Mouse (Mus musculus) B cell, adult 67 days (primary cell): Measurements from ENCODE around the gene Slc6a21. TPM values are rescaled to one million over a fixed set of nuclear protein-coding genes. Genes with fewer than 3 reads are reported as not detected.

Experiments used
- total RNA-seq, 2 experiments: library from RNA; stranded (reverse); gene quantifications; 4 replicates each; pipeline ENCODE4 v1.2.4; 2023

The Slc6a21 gene
- total RNA-seq, result 1 to 10 TPM; 1.1 to 1.9 TPM

DNA sequence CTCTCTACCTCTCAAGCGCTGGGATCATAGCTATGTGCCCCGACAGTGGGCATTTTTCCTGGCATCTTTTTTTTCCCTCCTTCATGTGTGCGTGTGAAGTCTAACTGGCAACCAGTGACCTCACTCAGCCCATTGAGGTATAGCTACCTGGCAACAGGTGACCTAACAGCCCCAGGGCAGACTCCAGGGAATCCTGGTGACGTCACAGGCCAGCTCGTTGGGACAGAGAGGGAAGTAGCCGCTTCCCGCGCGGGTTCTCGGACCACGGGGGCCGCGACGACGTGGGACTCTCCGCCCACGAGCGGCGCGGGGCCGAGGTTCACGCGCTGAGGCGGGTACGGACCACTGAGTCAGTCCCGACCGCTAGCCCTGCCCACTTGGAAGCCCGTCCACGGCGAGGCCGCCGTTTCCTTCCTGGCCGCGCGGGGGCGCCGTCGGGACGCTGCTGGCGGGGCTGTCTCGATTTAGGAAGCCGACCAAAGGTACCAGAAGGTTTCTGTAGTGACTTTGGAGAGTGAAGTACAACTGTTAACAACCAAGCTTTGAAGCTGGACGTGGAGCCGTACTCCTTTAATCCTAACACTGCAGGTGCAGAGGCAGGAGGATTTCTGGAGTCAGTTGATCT lies at the start of gene Slc6a21:
TSS of gene Slc6a21 (plus strand) at position 378 of the 625 bp plus-strand sequence.

DNA sequence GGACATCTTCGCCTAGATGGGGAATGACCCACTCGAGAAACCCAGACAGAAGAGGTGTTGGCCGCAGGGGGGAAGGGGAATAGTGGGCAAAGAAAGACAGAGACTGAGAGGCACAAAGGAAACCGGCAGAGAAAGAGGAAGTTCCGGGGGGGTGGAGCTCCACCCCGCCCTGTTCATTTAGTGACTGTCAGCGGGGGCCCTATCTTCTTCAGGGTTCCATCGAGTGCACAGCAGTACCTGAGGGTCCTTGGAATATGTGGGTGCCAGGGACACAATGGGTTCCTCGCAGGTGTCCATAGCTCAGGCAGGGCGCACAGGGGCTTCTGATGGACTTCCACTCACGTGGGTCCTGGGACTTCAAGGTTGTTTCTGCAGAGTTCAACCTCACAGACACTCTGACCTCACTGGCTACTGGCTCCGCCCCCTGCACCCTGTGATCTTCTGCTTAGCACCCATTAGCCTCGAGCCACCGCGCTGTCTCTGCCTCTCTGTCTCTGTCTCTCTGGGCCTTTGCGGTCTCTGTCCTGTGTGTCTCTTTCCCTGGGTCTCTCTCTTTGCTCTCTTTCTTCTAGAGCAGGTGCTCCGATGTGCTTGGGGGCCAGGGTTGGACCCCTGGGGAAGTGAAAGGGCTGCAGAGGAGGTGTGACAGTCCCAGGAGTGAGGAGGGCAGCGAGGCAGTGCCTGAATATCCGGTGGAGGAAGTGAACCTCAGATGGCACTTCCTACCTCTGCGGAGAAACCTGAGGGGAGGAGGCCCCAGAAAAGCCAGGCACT lies 38.4 kb upstream of the Slc6a21 start, which contains the start of gene Cd37:
TSS of gene Cd37 (minus strand) at position 393 of the 774 bp plus-strand sequence.

DNA sequence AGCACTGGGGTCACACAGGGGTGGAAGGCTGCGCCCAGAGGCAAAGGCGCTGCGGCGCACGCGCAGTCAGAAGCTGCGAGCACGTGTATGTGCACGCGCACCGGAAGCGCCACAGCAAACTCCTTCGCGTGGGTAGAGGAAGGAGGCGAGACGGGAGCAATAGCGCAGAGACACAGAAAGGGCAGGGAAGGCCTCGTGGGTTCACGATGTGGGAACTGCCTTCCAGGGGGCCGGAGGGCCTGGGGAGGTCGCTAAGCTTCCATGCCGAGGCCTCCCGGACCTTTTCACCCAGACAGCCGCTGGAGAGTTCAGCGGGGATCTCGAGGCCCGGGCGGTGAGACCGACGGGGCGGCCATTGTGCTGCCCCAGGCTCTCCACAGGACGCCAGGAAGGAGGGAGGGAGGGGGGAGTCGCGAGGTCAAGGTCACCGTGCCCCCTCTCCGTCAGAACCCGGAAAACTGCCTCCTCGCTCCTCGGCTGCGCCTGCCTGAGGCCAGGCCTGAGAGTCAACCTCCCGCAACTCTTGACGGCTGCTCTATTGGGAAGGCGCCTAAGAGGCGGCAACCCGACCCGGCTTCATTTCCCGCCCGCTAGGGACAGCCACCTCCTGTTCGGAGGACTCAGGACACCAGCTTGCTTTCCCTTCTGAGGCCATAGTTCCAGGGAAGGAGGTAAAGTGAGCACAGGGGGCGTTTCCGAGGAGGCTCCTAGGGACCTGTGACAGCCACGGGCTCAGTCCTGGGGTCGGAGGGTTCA lies 36.5 kb upstream of the Slc6a21 start, which contains the start of gene Slc6a16:
TSS of gene Slc6a16 (plus strand) at position 453 of the 756 bp plus-strand sequence.

DNA sequence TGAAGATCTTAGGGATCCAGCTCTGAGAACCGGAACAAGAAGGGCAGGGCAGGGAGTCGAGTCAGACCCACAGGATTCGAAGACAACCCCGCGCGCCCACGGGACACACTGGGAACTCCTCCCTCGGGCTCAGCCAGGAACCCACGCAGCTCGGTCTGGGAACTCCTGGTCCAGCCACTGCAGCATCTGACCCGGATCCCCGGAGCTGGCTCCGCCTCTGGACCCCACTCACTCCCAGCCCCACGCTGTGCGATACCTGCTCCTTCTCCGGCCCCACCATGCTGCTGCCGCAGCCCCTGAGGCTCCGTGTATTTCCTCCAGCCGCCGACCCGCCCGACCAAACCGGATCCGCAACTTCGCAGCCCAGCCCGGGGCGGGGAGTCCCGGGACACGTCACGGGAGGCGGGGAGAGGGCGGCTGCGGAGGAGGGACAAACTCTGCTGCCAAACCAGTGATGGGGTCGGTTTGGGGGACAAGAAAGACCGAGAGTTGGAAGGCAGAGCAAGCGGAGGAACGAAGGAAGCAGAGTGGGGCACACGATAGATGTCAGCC lies 56.2 kb downstream of the Slc6a21 start, which contains the start of gene Trpm4:
TSS of gene Trpm4 (minus strand) at position 350 of the 552 bp plus-strand sequence.

DNA sequence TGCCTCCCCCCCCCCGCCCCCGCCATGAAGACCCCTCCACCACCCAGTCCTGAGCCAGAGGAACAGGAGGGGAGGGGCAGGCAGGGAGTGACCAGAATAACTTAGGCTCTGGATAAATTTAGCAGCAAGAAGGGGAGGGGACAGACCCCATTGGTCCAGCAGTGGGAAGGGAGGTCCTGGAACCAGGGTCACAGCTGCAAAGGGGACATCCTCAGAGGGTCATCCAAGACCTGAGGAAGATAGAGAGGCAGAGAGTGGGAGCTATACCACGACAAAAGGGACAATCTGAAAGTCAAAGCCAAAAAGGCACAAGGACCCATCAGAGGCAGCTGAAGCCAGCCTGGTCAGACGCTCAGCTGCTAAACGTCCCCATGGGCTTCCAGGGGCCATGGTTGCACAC lies 57.7 kb downstream of the Slc6a21 start, which contains the start of gene Hrc:
TSS of gene Hrc (plus strand) at position 235 of the 400 bp plus-strand sequence.

Other genes with a start within 250 kb of the Slc6a21 start
- 10 to 100 TPM; 77.6 to 78.0 TPM for gene Prr12, start 224.6 kb upstream of the Slc6a21 start, total RNA-seq
- gene Nosip, start 215.1 kb upstream of the Slc6a21 start, total RNA-seq, result 10 to 100 TPM; 65.6 to 78.2 TPM
- 1 to 10 TPM; 2.9 to 3.9 TPM for gene Prrg2, start 214.8 kb upstream of the Slc6a21 start, total RNA-seq
- gene Rcn3, start 185.3 kb upstream of the Slc6a21 start, total RNA-seq, result 1 to 10 TPM; 3.6 to 6.8 TPM
- gene Fcgrt, start 173.7 kb upstream of the Slc6a21 start, total RNA-seq, result 10 to 100 TPM; 29.9 to 39.6 TPM
- gene Rps11, start 153.1 kb upstream of the Slc6a21 start, total RNA-seq, result 1,000 to 10,000 TPM; 2,440 to 2,508 TPM
- gene Rpl13a, start 148.8 kb upstream of the Slc6a21 start, total RNA-seq, result 1,000 to 10,000 TPM; 4,339 to 4,395 TPM
- gene Gm45713, start 141.3 kb upstream of the Slc6a21 start, total RNA-seq, result not detected
- gene Flt3l, start 141.1 kb upstream of the Slc6a21 start, total RNA-seq, result 10 to 100 TPM; 77.8 to 83.8 TPM
- 10 to 100 TPM; 40.5 to 51.7 TPM for gene Pih1d1, start 123.2 kb upstream of the Slc6a21 start, total RNA-seq
- 100 to 1,000 TPM; 128 to 137 TPM for gene Aldh16a1, start 122.9 kb upstream of the Slc6a21 start, total RNA-seq
- gene Slc17a7, start 113.6 kb upstream of the Slc6a21 start, total RNA-seq, result not detected
- not detected for gene Gfy, start 97.9 kb upstream of the Slc6a21 start, total RNA-seq
- gene Pth2, start 96.5 kb upstream of the Slc6a21 start, total RNA-seq, result not detected
- gene Ccdc155, start 72.6 kb upstream of the Slc6a21 start, total RNA-seq, result 1 to 10 TPM in 1 of 2 experiments, under 1 TPM in 1; 0.46 to 1.1 TPM
- 1 to 10 TPM in 1 of 2 experiments, under 1 TPM in 1; 0.83 to 2.3 TPM for gene Dkkl1, start 65.4 kb upstream of the Slc6a21 start, total RNA-seq
- not detected for gene Tead2, start 61.8 kb upstream of the Slc6a21 start, total RNA-seq
- 1,000 to 10,000 TPM; 1,836 to 1,886 TPM for gene Cd37, start 38.4 kb upstream of the Slc6a21 start, total RNA-seq
- gene Slc6a16, start 36.4 kb upstream of the Slc6a21 start, total RNA-seq, result not detected
- 10 to 100 TPM in 1 of 2 experiments, 1 to 10 TPM in 1; 8.6 to 16.3 TPM for gene Trpm4, start 56.3 kb downstream of the Slc6a21 start, total RNA-seq
- not detected for gene Hrc, start 57.8 kb downstream of the Slc6a21 start, total RNA-seq
- gene Ppfia3, start 89.5 kb downstream of the Slc6a21 start, total RNA-seq, result under 1 TPM in 1 of 2 experiments, not detected in 1; 0.17 TPM
- 1 to 10 TPM; 1.2 to 1.5 TPM for gene Lin7b, start 93.1 kb downstream of the Slc6a21 start, total RNA-seq
- gene Snrnp70, start 118.2 kb downstream of the Slc6a21 start, total RNA-seq, result 100 to 1,000 TPM; 614 to 615 TPM
- not detected for gene Kcna7, start 128.1 kb downstream of the Slc6a21 start, total RNA-seq
- gene Ntf5, start 136.2 kb downstream of the Slc6a21 start, total RNA-seq, result not detected
- gene Lhb, start 143.3 kb downstream of the Slc6a21 start, total RNA-seq, result not detected
- 10 to 100 TPM; 21.3 to 24.4 TPM for gene Gys1, start 157.3 kb downstream of the Slc6a21 start, total RNA-seq
- 10 to 100 TPM; 48.0 to 56.3 TPM for gene Ruvbl2, start 160.6 kb downstream of the Slc6a21 start, total RNA-seq
- 100 to 1,000 TPM; 609 to 629 TPM for gene Ftl1, start 182.4 kb downstream of the Slc6a21 start, total RNA-seq
- gene Bax, start 189.4 kb downstream of the Slc6a21 start, total RNA-seq, result 100 to 1,000 TPM; 113 to 118 TPM
- not detected for gene Tulp2, start 204.4 kb downstream of the Slc6a21 start, total RNA-seq
- 1 to 10 TPM in 1 of 2 experiments, not detected in 1; 3.7 TPM for gene Gm45808, start 209.3 kb downstream of the Slc6a21 start, total RNA-seq
- gene Dhdh, start 211.3 kb downstream of the Slc6a21 start, total RNA-seq, result 1 to 10 TPM; 3.3 to 5.3 TPM
- gene Nucb1, start 232.9 kb downstream of the Slc6a21 start, total RNA-seq, result 10 to 100 TPM; 78.3 to 83.7 TPM
- 1,000 to 10,000 TPM in 1 of 2 experiments, 100 to 1,000 TPM in 1; 780 to 1,130 TPM for gene Ppp1r15a, start 248.8 kb downstream of the Slc6a21 start, total RNA-seq
- gene Plekha4, start 248.8 kb downstream of the Slc6a21 start, total RNA-seq, result 1 to 10 TPM; 2.5 to 2.8 TPM